Mouse (Mus musculus) liver, embryonic 12.5 days (tissue): ENCODE measurements around the gene Abcc4. TPM values are rescaled to one million over a fixed set of nuclear protein-coding genes. Genes with fewer than 3 reads are reported as not detected.

ENCODE experiments used
- ATAC-seq: fragments of 200-750 bp; cut with Nextera tagmentation; 2 replicates; pipeline ENCODE4 v1.8.0; 2017; ENCODE audit warnings: moderate number of reproducible peaks, mild to moderate bottlenecking, moderate library complexity
- H3K27ac ChIP-seq: fragments of 300-500 bp; sonication (generic); 2 replicates; pipeline ENCODE4 v1.5.1; 2016; ENCODE audit warnings: mild to moderate bottlenecking
- H3K27me3 ChIP-seq: fragments of 300-500 bp; sonication (generic); replicated peaks from 2 replicates; pipeline ENCODE4 v1.6.1; 2016; ENCODE audit warnings: mild to moderate bottlenecking, moderate library complexity
- H3K36me3 ChIP-seq: fragments of 300-500 bp; sonication (generic); 2 replicates; pipeline ENCODE4 v1.6.1; 2016; ENCODE audit warnings: mild to moderate bottlenecking, moderate library complexity
- H3K4me1 ChIP-seq: fragments of 300-500 bp; sonication (generic); 2 replicates; pipeline ENCODE4 v1.6.1; 2016
- H3K4me2 ChIP-seq: fragments of 300-500 bp; sonication (generic); 2 replicates; pipeline ENCODE4 v1.6.1; 2016; ENCODE audit warnings: mild to moderate bottlenecking, moderate library complexity
- H3K4me3 ChIP-seq: fragments of 300-500 bp; sonication (generic); 2 replicates; pipeline ENCODE4 v1.5.1; 2016; ENCODE audit warnings: mild to moderate bottlenecking, moderate library complexity
- H3K9ac ChIP-seq: fragments of 300-500 bp; sonication (generic); 2 replicates; pipeline ENCODE4 v1.6.1; 2016; ENCODE audit warnings: mild to moderate bottlenecking, moderate library complexity
- H3K9me3 ChIP-seq: fragments of 300-500 bp; sonication (generic); replicated peaks from 2 replicates; pipeline ENCODE4 v1.6.1; 2016; ENCODE audit warnings: mild to moderate bottlenecking, moderate library complexity
- WGBS: fragments of 180-500 bp; shearing (Covaris S2); methylation state at CpG from one replicate; pipeline ENCODE4 v1.1.7; 2016; ENCODE audit not compliant: insufficient replicate concordance; 5-methylcytosine and 5-hydroxymethylcytosine counted together
- polyA plus RNA-seq: library from polyadenylated mRNA; unstranded; fragments of >200 nt; fragmentation: Nextera tagmentation; extraction: Ambion mirVana; gene quantifications from 2 replicates; pipeline ENCODE4 v1.2.1, GENCODE M21; 2016

Gene Abcc4
- polyA plus RNA-seq, 1 experiment from 2014 or later: 3.0 TPM

DNA sequence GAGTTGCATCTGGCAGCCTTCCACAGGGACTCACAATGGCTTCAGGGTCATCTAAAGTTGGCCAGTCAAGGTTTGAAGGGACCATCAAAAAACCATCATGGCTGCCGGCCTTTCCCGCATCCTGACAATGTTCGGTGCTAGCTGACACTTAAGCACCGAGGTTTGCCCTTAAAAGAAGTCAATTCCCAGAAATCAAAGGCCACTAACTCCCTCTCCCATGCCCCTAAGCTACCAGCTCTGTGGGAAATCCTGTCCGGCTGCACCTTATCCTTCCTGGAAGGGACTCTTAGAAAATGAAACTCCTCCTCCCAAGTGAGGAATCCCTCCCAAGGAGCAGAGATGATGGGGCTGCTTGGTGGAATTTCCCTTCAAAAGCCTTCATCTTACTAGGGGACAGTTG, 14.6 kb downstream of the Abcc4 start:
- H3K4me3 ChIP-seq: no peak overlapping the region
- no peaks in the 10 kb centered on the region for H3K9me3 ChIP-seq
- no peak overlapping the region for H3K9ac ChIP-seq
- peaks cover 23% of the 10 kb centered on the region for H3K4me1 ChIP-seq
- H3K4me2 ChIP-seq: no peak overlapping the region
- H3K27ac ChIP-seq: no peak overlapping the region
- ATAC-seq: no peak
- no peaks in the 10 kb centered on the region for H3K27me3 ChIP-seq
- WGBS: 75% methylated on average over 5 of the region's 5 CpGs
- no peaks in the 10 kb centered on the region for H3K36me3 ChIP-seq

DNA sequence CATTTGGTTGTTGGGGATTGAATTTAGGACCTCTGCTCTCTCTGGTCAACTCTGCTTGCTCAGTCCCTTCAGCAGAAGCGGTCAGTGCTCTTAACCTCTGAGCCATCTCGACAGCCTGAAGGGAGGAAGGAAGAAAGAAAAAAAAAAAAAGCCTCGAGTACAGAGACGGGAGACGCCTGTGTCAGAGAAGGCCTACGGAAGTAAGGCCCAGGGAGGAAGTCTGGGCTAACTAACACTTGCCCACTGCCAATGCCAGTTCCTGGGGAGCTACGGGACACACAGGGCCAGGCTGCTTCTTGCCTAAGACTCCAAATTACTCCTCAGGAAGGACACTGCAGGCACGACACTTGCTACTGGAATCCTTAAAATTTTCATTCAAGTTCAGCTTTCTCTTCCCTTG, 15.1 kb downstream of the Abcc4 start:
- no peaks in the 10 kb centered on the region for H3K36me3 ChIP-seq
- no peak for ATAC-seq
- no peak overlapping the region for H3K4me3 ChIP-seq
- no peak overlapping the region for H3K4me2 ChIP-seq
- no peaks in the 10 kb centered on the region for H3K27me3 ChIP-seq
- H3K27ac ChIP-seq: no peak overlapping the region
- 28% methylated on average over 8 of the region's 8 CpGs for WGBS
- H3K9ac ChIP-seq: no peak overlapping the region
- peaks cover 22% of the 10 kb centered on the region for H3K4me1 ChIP-seq
- no peaks in the 10 kb centered on the region for H3K9me3 ChIP-seq

DNA sequence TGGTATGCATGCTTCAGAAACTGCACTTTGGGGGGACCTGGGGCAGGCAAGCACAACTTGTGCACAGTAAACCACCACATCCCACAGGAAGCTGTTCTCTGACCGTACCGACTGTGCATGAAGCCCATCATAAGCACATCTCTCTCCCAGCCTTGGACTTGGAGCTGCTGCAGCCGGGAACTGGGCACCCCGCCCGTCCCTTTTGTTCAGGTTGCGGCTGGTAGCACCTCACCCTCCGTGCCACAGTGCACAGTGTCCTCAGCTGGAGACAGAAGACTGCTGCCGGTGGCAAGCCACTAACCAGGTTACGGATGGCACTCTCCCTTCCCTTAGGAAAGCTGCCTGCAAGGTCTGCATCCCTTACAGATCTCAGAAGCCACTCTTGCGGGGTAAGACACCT, 15.7 kb downstream of the Abcc4 start:
- WGBS: 67% methylated on average over 10 of the region's 10 CpGs
- Histone ChIP-seq H3K4me3 (no peak overlapping the region), H3K27me3 (no peaks in the 10 kb centered on the region), H3K36me3 (no peaks in the 10 kb centered on the region), H3K4me2 (no peak overlapping the region), H3K9ac (peak overlapping the region; percentile 31; the same call in 1 of the 2 replicates), H3K4me1 (peaks cover 18% of the 10 kb centered on the region; the same call in 1 of the 2 replicates), H3K9me3 (no peaks in the 10 kb centered on the region), H3K27ac (no peak overlapping the region)
- no peak for ATAC-seq

DNA sequence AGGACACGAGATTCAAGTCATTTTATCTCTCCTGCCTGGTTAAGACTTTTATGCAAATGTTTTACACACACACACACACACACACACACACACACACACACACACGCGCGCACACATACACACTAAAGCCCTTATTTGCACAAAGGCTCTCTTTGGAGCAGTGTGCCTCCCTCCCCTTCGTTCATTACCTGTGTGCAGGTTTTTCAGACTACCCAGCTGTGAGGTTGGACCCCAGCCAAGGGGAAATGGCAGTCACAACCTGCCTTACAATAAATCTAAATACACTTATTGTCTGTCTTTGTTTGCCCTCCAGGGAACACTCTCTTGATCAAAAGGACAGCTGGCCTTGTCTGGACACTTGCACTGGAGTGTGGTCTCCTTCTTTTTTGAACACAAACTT, 17.4 kb downstream of the Abcc4 start:
- Histone ChIP-seq H3K27ac (no peak overlapping the region), H3K4me2 (no peak overlapping the region), H3K4me1 (peaks cover 18% of the 10 kb centered on the region; the same call in 1 of the 2 replicates), H3K36me3 (no peaks in the 10 kb centered on the region), H3K27me3 (no peaks in the 10 kb centered on the region), H3K9me3 (no peaks in the 10 kb centered on the region), H3K4me3 (no peak overlapping the region), H3K9ac (no peak overlapping the region)
- 75% methylated on average over 5 of the region's 5 CpGs for WGBS
- ATAC-seq: no peak

DNA sequence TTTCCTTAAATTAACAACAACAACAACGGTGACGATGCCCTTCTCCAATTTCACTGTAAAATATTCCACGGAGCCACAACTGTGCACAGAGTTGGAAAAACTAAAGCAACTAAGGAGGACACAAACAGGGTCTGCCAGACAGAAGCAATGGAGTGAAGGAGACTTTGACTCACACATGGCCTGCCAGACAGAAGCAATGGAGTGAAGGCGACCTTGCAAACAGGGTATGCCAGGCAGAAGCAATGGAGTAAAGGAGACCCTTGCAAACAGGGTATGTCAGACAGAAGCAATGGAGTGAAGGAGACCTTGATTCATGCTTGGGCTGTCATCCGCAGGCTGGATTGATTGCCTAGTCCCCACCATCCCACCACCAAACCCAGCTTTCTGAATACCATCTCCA, 19.2 kb downstream of the Abcc4 start:
- no peak for ATAC-seq
- H3K27me3 ChIP-seq: no peaks in the 10 kb centered on the region
- H3K9me3 ChIP-seq: no peaks in the 10 kb centered on the region
- H3K4me2 ChIP-seq: no peak overlapping the region
- peaks cover 20% of the 10 kb centered on the region for H3K4me1 ChIP-seq
- no peak overlapping the region for H3K4me3 ChIP-seq
- no peaks in the 10 kb centered on the region for H3K36me3 ChIP-seq
- 73% methylated on average over 5 of the region's 5 CpGs for WGBS
- no peak overlapping the region for H3K9ac ChIP-seq
- H3K27ac ChIP-seq: no peak overlapping the region

GRCm38 (mm10) chr14:118685572-118685971, 20.4 kb downstream of the Abcc4 start:
- H3K4me1 ChIP-seq: peaks cover 17% of the 10 kb centered on the region
- 78% methylated on average over 6 of the region's 6 CpGs for WGBS
- H3K36me3 ChIP-seq: no peaks in the 10 kb centered on the region
- ATAC-seq: no peak
- no peak overlapping the region for H3K4me2 ChIP-seq
- H3K9me3 ChIP-seq: no peaks in the 10 kb centered on the region
- H3K27me3 ChIP-seq: no peaks in the 10 kb centered on the region
- no peak overlapping the region for H3K9ac ChIP-seq
- H3K27ac ChIP-seq: no peak overlapping the region
- no peak overlapping the region for H3K4me3 ChIP-seq

DNA sequence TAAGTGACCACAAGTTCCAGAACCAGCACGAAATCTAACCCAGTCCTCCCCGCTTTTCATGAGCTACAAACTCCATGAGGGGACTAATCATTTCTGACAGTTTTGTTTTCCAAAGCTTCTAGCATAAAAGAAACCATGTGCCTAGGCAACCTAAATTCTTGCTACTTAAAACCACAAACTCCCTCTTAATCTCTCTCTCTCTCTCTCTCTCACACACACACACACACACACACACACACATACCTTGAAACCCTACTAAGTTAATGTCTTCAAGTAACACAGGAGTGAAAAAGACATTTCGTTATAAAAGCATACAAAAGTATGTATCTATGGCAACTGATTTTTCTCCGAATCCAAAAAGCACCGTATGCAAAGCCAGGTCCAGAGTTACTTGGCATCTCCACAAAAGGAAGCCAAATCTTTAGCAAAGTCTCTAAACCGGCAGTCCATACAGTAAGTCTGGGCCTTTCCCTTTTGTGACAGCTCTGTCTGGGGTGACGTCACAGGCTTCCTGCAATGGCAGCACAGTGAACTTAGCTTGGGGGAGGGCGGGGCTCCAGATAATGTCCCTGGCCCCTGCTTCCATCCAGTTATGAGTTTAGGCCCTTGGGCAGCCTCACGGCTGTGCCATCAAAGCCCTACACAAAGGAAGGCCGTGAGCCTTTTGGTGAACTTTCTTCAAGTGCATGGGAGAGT, 23.5 kb downstream of the Abcc4 start:
- no peaks in the 10 kb centered on the region for H3K36me3 ChIP-seq
- no peak overlapping the region for H3K9ac ChIP-seq
- no peaks in the 10 kb centered on the region for H3K27me3 ChIP-seq
- H3K9me3 ChIP-seq: no peaks in the 10 kb centered on the region
- no peak overlapping the region for H3K4me2 ChIP-seq
- ATAC-seq: peak; percentile 54
- H3K27ac ChIP-seq: no peak overlapping the region
- H3K4me1 ChIP-seq: peaks cover 11% of the 10 kb centered on the region
- 64% methylated on average over 10 of the region's 10 CpGs for WGBS
- H3K4me3 ChIP-seq: no peak overlapping the region

DNA sequence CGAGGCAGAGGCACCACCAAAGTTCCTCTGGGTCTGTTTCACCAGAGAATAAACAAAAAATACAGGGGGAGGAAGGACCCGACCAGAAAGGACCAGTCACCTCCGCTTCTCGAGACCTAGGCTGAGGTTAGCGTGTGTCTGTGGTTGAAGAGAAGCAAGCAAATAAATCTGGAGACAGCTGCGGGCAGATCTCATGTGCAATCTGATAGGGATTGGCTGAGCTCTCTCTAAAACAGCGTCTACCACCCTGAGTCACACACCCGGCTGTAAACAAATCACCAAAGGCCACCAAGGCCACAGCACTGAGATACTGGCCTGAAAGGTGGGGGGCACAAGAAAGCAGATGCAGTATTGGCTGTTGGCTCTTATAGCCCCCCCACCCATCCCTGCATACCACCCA, 24.9 kb downstream of the Abcc4 start:
- Histone ChIP-seq H3K4me3 (no peak overlapping the region), H3K27ac (no peak overlapping the region), H3K4me2 (no peak overlapping the region), H3K9ac (no peak overlapping the region), H3K9me3 (no peaks in the 10 kb centered on the region), H3K27me3 (no peaks in the 10 kb centered on the region), H3K4me1 (peaks cover 11% of the 10 kb centered on the region), H3K36me3 (no peaks in the 10 kb centered on the region)
- WGBS: 37% methylated on average over 8 of the region's 8 CpGs
- ATAC-seq: no peak

- H3K9me3 ChIP-seq: no peaks in the 10 kb centered on the region
- WGBS: 77% methylated on average over 9 of the region's 9 CpGs
- no peak for ATAC-seq
- H3K4me2 ChIP-seq: no peak overlapping the region
- no peaks in the 10 kb centered on the region for H3K36me3 ChIP-seq
- no peak overlapping the region for H3K9ac ChIP-seq
- no peak overlapping the region for H3K27ac ChIP-seq
- no peaks in the 10 kb centered on the region for H3K27me3 ChIP-seq
- H3K4me1 ChIP-seq: peaks cover 29% of the 10 kb centered on the region
- no peak overlapping the region for H3K4me3 ChIP-seq
These were observed 27.6 kb downstream of the Abcc4 start for GRCm38 (mm10) chr14:118678279-118678985.

- 74% methylated on average over 13 of the region's 13 CpGs for WGBS
- Histone ChIP-seq H3K4me2 (no peak overlapping the region), H3K9me3 (no peaks in the 10 kb centered on the region), H3K9ac (no peak overlapping the region), H3K4me1 (peaks cover 19% of the 10 kb centered on the region), H3K4me3 (no peak overlapping the region), H3K27me3 (no peaks in the 10 kb centered on the region), H3K27ac (no peak overlapping the region), H3K36me3 (no peaks in the 10 kb centered on the region)
- ATAC-seq: no peak
These were observed 29.6 kb downstream of the Abcc4 start for GRCm38 (mm10) chr14:118676308-118676994.

DNA sequence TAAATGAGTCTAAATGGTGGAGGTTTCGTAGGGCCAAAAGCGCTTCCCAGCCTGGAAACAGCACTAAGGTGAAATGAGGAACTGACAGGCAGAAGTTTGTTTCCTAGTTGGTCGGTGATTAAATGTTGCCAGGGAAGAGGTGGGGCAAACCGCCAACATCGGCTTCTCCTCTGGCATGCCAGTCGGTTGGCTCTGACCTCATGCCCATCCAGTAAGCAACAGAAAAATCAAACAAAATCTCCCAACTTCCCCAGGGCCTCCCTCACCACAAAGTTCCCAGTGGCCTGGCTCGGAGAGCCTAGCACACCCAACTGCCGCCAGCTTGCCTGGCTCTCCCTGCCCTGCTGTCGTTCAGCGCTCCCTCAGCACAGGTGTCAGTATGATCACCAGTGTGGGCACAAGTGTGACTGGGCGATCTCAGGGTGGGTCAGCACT, 31.3 kb downstream of the Abcc4 start:
- H3K9ac ChIP-seq: no peak overlapping the region
- H3K27ac ChIP-seq: no peak overlapping the region
- no peak overlapping the region for H3K4me3 ChIP-seq
- H3K27me3 ChIP-seq: no peaks in the 10 kb centered on the region
- ATAC-seq: no peak
- peaks cover 19% of the 10 kb centered on the region for H3K4me1 ChIP-seq
- no peaks in the 10 kb centered on the region for H3K9me3 ChIP-seq
- no peaks in the 10 kb centered on the region for H3K36me3 ChIP-seq
- no peak overlapping the region for H3K4me2 ChIP-seq
- 52% methylated on average over 11 of the region's 11 CpGs for WGBS

- 34% methylated on average over 7 of the region's 7 CpGs for WGBS
- Histone ChIP-seq H3K27ac (no peak overlapping the region), H3K36me3 (no peaks in the 10 kb centered on the region), H3K4me2 (no peak overlapping the region), H3K9ac (no peak overlapping the region), H3K4me1 (peaks cover 19% of the 10 kb centered on the region), H3K9me3 (no peaks in the 10 kb centered on the region), H3K27me3 (no peaks in the 10 kb centered on the region), H3K4me3 (no peak overlapping the region)
- peak; percentile 45; the same call in 1 of the 2 replicates for ATAC-seq
These were observed 31.8 kb downstream of the Abcc4 start for GRCm38 (mm10) chr14:118674224-118674623.
